Mouse (Mus musculus) liver, postnatal 0 days (tissue): ENCODE measurements around the gene Ptpn13.
A peak's percentile ranks its signal among the peaks of the same experiment; 100 is the strongest.

Experiments used
- CTCF ChIP-seq: sonication (generic); IDR thresholded peaks from 2 replicates; pipeline ENCODE4 v1.5.1; 2016; ENCODE audit warnings: antibody characterized with exemption, low read depth
- EP300 ChIP-seq: IDR thresholded peaks from 2 replicates; pipeline ENCODE4 v1.6.1; 2016; ENCODE audit warnings: antibody characterized with exemption, low read depth, mild to moderate bottlenecking

GRCm38 (mm10) chr5:103612316-103612715 is 187.3 kb downstream of the Ptpn13 start:
- 0 out of 2 replicates have a peak, but pooled peaks have one; percentile 19 for TF ChIP-seq CTCF
- TF ChIP-seq EP300 = no peak
